Mouse (Mus musculus): ENCODE results near the gene Sun2. TPM values are rescaled to one million over a fixed set of nuclear protein-coding genes. Genes with fewer than 3 reads are reported as not detected.
A peak's percentile ranks its signal among the peaks of the same experiment; 100 is the strongest.

The Sun2 gene
- polyA plus RNA-seq, 1 experiment from 2014 or later = 8.0 TPM

- 71% methylated on average over 19 of the region's 19 CpGs for WGBS
Measured at GRCm38 (mm10) chr15:79683707-79684465, 58.5 kb downstream of the Sun2 start.

DNA sequence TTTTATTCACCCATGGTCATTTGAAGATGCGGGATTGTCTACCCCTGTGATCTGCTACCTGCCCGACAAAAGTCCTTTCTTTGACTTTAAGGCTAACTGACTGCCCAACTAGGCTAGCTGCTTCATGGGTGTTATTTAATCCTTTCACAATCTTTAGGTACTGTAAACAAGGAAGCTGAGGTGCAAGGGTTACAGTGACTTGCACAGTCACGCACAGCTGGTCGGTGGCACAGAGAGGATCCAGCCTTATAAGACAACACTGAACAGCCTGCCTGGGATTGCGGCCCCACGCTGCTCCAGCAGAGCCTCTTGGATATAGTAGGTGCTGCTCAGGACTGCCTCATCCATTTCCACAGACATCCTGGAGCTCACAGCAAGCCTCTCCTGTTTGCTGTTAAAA, 59.2 kb downstream of the Sun2 start:
- Histone ChIP-seq H3K4me3 (no peak overlapping the region), H3K4me2 (no peak overlapping the region), H3K9ac (0 out of 2 replicates have a peak overlapping the region, but pooled peaks have one; percentile 37), H3K9me3 (no peaks in the 10 kb centered on the region), H3K27me3 (no peaks in the 10 kb centered on the region), H3K27ac (no peak overlapping the region), H3K36me3 (peaks cover 5% of the 10 kb centered on the region; the same call in 1 of the 2 replicates), H3K4me1 (peaks cover 45% of the 10 kb centered on the region)
- WGBS = 83% methylated on average over 6 of the region's 6 CpGs
- no peak for ATAC-seq (ENCODE audit: insufficient number of reproducible peaks, insufficient read depth, low FRiP score, low TSS enrichment, low read depth)

More at GRCm38 (mm10) chr15:79683707-79684465, 58.5 kb downstream of the Sun2 start:
- Histone ChIP-seq H3K9ac (peak overlapping the region; percentile 94), H3K36me3 (peaks cover 5% of the 10 kb centered on the region; the same call in 1 of the 2 replicates), H3K4me3 (peak overlapping the region; percentile 91), H3K9me3 (no peaks in the 10 kb centered on the region), H3K27me3 (no peaks in the 10 kb centered on the region), H3K4me2 (peak overlapping the region; percentile 91), H3K27ac (no peak overlapping the region), H3K4me1 (peaks cover 50% of the 10 kb centered on the region)
- ATAC-seq (ENCODE audit: insufficient number of reproducible peaks, insufficient read depth, low FRiP score, low TSS enrichment, low read depth) = no peak

DNA sequence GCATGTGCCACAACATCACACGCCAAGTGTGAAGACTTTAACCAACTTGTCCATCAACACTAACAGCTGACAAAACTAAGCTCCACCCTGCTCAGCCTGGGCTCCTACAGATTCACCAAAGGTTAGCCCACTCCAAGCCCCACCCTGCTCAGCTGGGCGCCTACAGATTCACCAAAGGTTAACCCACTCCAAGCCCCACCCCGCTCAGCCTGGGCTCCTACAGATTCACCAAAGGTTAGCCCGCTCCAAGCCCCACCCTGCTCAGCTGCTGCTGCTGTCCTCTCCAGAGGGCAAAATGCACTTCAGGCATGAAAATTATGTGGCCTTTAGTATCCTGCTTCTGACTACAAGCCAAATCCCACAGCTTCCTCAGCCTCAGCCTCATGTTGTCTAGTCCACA, 60.4 kb downstream of the Sun2 start:
- no peak overlapping the region for H3K27ac ChIP-seq
- H3K4me1 ChIP-seq = peaks cover 45% of the 10 kb centered on the region
- no peak for ATAC-seq (ENCODE audit: insufficient number of reproducible peaks, insufficient read depth, low FRiP score, low TSS enrichment, low read depth)
- no peaks in the 10 kb centered on the region for H3K9me3 ChIP-seq
- H3K4me3 ChIP-seq = no peak overlapping the region
- H3K36me3 ChIP-seq = peaks cover 14% of the 10 kb centered on the region
- 89% methylated on average over 4 of the region's 4 CpGs for WGBS
- no peaks in the 10 kb centered on the region for H3K27me3 ChIP-seq
- no peak overlapping the region for H3K4me2 ChIP-seq
- H3K9ac ChIP-seq = no peak overlapping the region

- WGBS = 88% methylated on average over 2 of the region's 2 CpGs
- H3K36me3 ChIP-seq = peaks cover 52% of the 10 kb centered on the region
- H3K4me3 ChIP-seq = no peak overlapping the region
- H3K9ac ChIP-seq = no peak overlapping the region
- H3K27ac ChIP-seq = no peak overlapping the region
- ATAC-seq (ENCODE audit: insufficient number of reproducible peaks, insufficient read depth, low FRiP score, low TSS enrichment, low read depth) = no peak
- H3K9me3 ChIP-seq = no peaks in the 10 kb centered on the region
- H3K4me2 ChIP-seq = no peak overlapping the region
- peaks cover 6% of the 10 kb centered on the region; the same call in 1 of the 2 replicates for H3K4me1 ChIP-seq
- H3K27me3 ChIP-seq = no peaks in the 10 kb centered on the region
Measured at GRCm38 (mm10) chr15:79677936-79678335, 64.4 kb downstream of the Sun2 start.

Other genes starting within 250 kb of the Sun2 start
- gene Kcnj4, start 237.3 kb downstream of the Sun2 start, polyA plus RNA-seq (2015; fragmentation: Nextera tagmentation; extraction: Ambion mirVana) = not detected in 2 replicates
- gene Kdelr3, start 226.1 kb downstream of the Sun2 start, polyA plus RNA-seq (2015; fragmentation: Nextera tagmentation; extraction: Ambion mirVana) = 89.9 and 99.5 TPM in 2 replicates
- 61.4 and 65.8 TPM in 2 replicates for gene Ddx17, start 195.8 kb downstream of the Sun2 start, polyA plus RNA-seq (2015; fragmentation: Nextera tagmentation; extraction: Ambion mirVana)
- gene Dmc1, start 137.4 kb downstream of the Sun2 start, polyA plus RNA-seq (2015; fragmentation: Nextera tagmentation; extraction: Ambion mirVana) = 2.2 TPM in 2 replicates
- 2.2 and 2.5 TPM in 2 replicates for gene Fam227a, start 83.6 kb downstream of the Sun2 start, polyA plus RNA-seq (2015; fragmentation: Nextera tagmentation; extraction: Ambion mirVana)
- gene Cby1, start 83.3 kb downstream of the Sun2 start, polyA plus RNA-seq (2015; fragmentation: Nextera tagmentation; extraction: Ambion mirVana) = 60.7 and 66.0 TPM in 2 replicates
- gene Tomm22, start 71.7 kb downstream of the Sun2 start, polyA plus RNA-seq (2015; fragmentation: Nextera tagmentation; extraction: Ambion mirVana) = 238 TPM in 2 replicates
- gene Josd1, start 54.6 kb downstream of the Sun2 start, polyA plus RNA-seq (2015; fragmentation: Nextera tagmentation; extraction: Ambion mirVana) = 26.1 and 28.3 TPM in 2 replicates
- gene Gtpbp1, start 51.7 kb downstream of the Sun2 start, polyA plus RNA-seq (2015; fragmentation: Nextera tagmentation; extraction: Ambion mirVana) = 39.8 and 42.2 TPM in 2 replicates
- 69.2 and 74.4 TPM in 2 replicates for gene Dnal4, start 35.3 kb upstream of the Sun2 start, polyA plus RNA-seq (2015; fragmentation: Nextera tagmentation; extraction: Ambion mirVana)
- gene Nptxr, start 62.2 kb upstream of the Sun2 start, polyA plus RNA-seq (2015; fragmentation: Nextera tagmentation; extraction: Ambion mirVana) = 4.7 and 5.4 TPM in 2 replicates
- gene Npcd, start 91.7 kb upstream of the Sun2 start, polyA plus RNA-seq (2015; fragmentation: Nextera tagmentation; extraction: Ambion mirVana) = 0.32 and 0.39 TPM in 2 replicates
- gene Cbx6, start 92.2 kb upstream of the Sun2 start, polyA plus RNA-seq (2015; fragmentation: Nextera tagmentation; extraction: Ambion mirVana) = 54.7 and 56.7 TPM in 2 replicates
- 11.0 and 13.1 TPM in 2 replicates for gene Apobec3, start 149.1 kb upstream of the Sun2 start, polyA plus RNA-seq (2015; fragmentation: Nextera tagmentation; extraction: Ambion mirVana)
- 2.5 and 2.9 TPM in 2 replicates for gene Cbx7, start 228.6 kb upstream of the Sun2 start, polyA plus RNA-seq (2015; fragmentation: Nextera tagmentation; extraction: Ambion mirVana)

Measured in embryonic facial prominence, embryonic 13.5 days (tissue).